Mouse (Mus musculus) layer of hippocampus, postnatal 14 days (tissue): ENCODE results near the gene Anks4b. TPM values are rescaled to one million over a fixed set of nuclear protein-coding genes. Genes with fewer than 3 reads are reported as not detected.

Experiments used
- DNase-seq, 2 experiments: peaks; one replicate each; pipeline ENCODE4 v3.0.0; 2021 to 2022; ENCODE audit warnings: low spot score in 2 of 2, mixed read lengths in 1 of 2
- long read RNA-seq, 2 experiments: library from polyadenylated mRNA; stranded (forward); transcript quantifications; one replicate each; pipeline ENCODE4 v2.0.0; 2021
- total RNA-seq, 2 experiments: library from RNA; stranded (reverse); gene quantifications; 2 replicates each; pipeline ENCODE4 v1.2.3; 2021

Gene Anks4b
- total RNA-seq = under 1 TPM; 0.65 to 0.79 TPM
- long read RNA-seq, experiment 1, partial matches to known transcripts = 0 of 1 reads
- long read RNA-seq, experiment 1, other reads (novel, unspliced or antisense) = 1 of 1 reads
- long read RNA-seq, experiment 2 = 0 reads

DNA sequence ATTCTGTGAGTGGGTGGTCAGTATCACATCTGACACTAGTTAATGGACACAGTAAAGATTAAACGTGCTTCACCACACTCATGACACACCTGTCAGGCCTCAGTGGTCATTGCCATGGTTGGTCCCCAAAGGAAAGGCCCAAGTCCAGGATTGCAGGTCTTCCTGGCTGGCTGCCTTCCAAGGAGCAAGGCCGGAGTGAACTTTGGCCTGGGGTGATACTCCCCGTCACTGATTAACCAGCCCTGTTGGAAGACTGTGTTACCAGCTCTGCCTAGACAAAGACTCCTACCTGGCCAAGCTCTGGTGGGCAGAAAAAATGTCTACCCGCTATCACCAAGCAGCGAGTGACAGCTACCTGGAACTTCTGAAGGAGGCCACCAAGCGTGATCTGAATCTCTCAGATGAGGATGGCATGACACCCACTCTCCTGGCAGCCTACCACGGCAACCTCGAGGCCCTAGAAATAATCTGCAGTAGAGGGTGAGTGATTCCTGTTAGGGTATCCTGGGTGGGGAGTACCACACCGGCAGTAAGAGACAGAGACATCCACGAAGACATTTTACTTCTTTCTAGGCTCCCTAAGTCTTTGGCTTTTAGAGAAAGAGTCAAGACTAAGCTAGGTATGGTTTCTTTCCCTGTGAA is at the start of gene Anks4b:
Gene Anks4b (plus strand): TSS at position 256 of the 642 bp plus-strand sequence.
- DNase-seq = no peak

DNA sequence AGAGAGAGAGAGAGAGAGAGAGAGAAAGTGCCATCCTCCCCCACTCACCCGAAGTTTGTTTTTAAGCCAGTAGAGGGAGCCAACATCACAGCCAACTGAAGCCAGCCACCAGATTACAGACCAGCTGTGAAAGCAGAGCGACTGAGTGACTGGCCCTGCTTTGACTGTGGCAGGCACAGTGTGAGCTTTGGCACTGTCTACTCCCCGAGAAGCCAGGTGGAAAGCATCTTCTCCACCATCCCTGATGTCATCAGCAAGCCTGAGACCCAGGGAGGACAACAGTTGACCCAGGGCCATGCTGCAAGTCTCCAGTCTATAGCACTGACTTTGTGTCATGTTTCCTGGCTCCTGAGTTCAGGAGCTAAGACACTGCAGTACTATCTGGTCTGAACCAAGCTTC is 48.8 kb upstream of the Anks4b start:
- DNase-seq = peak; percentile 81 to 88

DNA sequence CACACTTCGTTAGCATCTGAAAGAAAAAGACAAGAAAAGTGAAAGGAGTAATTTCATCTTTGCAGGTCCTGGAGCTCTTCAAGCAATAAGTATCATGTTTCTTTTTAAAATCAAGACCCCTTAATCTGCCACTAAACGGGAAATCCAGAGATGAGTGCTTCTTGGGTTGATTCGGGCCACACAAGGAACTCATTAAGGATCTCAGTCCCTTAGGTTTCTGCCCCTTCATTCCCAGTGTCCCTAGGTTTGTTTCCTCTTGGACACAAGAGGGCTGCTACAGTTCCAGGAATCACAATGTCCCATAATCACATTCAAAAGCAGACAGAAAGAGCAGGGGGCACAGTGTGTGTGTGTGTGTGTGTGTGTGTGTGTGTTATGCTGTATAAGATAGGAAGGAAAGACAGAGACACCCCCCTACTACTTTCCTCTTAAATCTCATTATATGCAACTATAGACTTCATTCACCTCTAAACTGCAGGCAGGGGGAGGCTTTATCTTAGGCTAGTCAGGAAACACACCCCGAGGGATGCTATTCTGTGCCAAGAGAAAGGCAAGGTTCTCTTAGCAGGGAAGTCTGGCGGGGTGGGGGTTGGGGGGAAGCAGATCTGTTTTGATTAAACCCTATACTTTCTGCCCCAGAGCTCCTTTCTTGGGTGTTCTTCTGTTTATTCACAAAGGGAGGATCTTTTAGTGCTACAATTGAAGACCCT is 46.5 kb upstream of the Anks4b start:
- no peak for DNase-seq

DNA sequence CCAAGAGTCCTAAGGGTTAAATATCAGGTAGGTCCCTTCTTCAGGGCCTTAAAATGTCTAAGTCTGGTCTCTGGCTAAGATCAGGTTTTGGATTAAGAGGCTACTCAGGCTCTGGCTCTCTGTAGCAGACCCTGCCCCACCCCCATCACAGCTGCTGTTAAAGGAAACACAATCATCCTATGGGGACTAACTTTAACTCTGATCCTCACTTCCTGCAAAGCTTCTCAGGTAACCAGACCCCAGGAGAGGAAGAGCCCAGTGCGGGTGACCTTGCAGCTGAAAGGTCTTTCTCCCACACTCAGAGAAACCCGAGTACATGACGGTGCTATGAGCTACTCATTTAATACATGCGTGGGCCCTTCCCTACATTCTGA is 46.0 kb upstream of the Anks4b start:
- DNase-seq = no peak

DNA sequence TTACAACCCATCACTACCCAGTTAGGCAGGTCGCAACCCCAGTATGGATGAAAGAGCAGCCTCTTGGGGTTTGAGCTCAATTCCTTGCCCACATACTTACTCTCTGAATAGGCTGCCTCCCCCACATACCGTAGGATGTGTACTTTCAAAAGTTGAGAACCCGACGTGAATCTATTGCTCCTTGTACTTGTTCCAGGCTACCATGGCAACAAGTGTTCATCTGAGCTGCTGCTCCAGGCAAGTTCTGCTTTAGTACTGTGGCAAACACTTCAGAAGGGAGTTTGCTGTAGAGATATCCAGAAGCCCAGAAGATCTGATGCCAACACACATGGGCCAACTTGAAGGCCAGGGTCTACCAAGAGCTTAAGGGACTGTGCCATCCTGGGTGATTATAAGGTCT is 44.7 kb upstream of the Anks4b start:
- DNase-seq = peak in 1 of 2 experiments; percentile 50

DNA sequence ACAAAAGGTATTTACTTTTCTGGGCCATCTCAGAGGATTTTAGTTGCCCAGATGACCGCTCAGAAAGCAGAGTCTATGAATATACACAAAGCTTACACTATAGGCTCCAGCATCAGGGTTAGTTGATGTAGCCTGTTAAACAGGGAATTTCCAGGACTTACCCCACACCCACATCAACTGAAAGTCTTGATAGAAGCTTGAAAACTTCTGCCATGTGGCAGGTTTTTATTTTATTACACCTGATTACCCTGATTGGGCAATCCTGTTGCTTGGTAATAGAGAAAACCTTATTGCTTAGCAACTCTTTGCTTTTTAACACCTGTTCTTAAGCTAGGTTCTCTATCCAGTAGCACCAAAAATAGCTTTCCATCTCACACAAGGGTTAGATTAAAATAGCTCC is 30.9 kb upstream of the Anks4b start:
- no peak for DNase-seq

DNA sequence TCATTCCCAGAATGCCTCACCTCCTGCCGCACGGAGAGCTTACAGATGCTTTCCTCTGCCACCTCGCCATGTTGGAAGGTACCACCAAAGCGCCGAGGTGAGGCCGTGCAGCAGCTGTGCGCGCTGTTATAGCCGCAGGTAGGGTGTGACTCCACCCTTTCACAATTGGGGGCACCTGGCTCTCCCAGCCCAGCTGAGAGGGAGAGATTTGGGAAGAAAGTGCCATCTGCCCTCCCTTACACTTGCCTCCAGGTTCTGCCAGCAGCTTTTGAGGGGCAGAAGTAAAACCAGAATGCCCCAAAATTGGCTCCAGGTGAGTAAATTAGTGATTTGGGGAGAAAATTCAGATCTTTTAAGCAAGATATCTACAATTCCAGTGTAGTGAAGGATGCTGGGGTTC is 28.5 kb upstream of the Anks4b start, which contains the start of gene Zp2:
Gene Zp2 (minus strand): TSS at position 101 of the 400 bp plus-strand sequence.
- no peak for DNase-seq

DNA sequence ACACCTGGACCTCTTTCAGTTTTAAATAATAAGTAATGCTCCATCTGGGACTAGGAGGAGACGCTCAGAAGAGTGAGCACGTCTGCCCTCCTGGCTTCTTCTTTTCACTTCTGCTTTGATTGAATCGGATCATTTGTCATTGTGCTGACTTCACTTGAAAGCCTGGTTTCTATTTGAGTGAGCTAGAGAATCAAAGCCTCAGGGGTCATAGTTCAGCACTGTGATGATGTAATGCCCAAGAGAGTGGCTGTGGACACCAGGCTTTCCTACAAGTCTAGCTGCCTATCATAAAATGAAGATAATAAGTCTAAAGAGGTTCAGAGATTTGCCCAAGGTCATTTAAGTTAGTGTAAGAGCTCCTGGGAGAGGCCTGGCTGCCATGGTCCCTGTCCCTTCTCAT is 23.4 kb upstream of the Anks4b start:
- no peak for DNase-seq

DNA sequence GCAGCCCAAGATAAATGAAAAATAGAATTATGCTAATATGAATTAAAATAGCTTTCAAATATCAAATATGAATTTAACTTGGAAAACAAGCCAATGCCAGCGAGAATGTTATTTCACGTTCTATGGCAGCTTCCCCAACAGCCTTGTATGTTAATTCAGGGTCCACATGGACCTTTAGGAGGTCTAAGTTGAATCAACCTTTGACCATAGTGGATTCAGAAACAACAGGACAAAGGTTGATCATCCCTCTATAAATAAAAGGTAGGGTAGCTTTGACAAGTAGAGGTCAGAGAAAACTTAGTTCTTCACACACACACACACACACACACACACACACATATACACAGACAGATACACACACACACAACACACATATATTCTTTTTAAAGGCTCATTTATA is 22.8 kb upstream of the Anks4b start:
- DNase-seq = no peak

DNA sequence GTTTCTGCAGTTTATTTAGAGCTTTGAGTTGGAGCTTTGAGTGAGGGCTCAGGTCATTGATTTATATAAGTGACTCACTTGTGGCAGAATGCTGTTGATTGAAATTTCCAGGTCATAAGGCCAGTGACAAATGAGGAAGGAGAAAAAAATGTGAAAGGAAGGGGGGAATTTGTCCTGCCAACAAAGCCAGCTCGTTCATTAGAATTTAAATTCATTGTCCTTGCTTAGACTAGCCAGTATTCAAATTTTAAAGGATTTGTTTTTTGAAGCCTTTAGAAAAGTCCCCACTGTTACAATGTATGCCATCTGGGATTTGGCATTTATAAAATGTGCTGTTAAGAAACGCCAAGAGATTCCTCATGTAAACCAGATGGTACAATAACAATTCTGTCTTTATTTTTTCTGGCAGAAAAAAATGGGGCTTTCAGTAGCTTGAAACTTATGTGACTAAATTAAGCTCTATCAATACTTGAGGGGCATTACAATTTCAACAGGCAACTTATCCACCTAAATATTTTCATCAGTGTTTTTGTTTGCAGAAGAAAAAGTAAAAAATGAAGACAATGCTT is 16.7 kb upstream of the Anks4b start:
- peak in 1 of 2 experiments; percentile 75 for DNase-seq

DNA sequence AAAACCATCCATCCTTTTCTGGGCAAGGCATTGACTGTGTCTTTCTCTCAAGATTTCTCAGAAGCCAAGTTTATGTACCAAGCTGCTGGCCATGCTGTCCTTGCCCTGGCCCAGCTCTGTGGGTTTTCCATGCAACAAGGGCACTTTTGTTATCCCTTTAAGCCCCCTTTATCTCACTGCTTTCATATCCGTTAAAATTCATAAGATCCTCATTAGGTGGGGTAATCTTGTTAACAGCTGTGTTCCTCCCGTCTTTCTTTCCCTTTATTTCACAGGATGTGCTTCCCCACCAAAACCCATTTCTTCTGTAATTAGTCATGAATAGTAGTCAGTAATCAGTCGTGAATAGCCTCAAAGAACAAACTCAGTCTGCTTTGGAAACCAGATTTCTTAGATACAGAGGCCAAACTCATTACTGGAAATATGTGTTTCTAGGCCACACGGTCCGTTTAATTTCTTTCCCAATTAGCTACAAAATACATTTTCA is 16.0 kb upstream of the Anks4b start:
- no peak for DNase-seq

DNA sequence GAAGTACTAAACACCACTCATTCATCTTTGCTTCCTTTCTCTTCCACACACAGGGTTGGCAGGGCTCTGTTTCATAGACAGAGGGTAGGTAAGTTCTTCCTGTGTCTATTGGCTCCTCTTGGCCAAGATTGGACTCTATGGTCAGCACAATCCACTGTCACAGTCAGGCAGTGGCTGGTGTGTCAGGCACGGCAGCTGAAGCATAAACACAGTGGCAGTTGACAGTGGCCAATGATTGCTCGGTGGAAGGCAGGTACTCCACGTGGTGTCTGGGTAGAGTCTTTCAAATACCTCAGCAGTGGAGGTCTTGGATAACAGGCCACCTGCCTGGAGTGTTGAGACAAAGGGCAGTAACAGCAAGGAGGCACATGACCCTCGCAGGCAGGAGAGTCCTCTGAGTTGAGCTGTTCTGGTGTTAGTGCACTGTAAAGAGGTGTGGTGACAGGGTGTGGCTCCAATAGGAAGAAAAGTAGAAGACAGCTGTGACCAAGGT is 15.5 kb upstream of the Anks4b start:
- no peak for DNase-seq

DNA sequence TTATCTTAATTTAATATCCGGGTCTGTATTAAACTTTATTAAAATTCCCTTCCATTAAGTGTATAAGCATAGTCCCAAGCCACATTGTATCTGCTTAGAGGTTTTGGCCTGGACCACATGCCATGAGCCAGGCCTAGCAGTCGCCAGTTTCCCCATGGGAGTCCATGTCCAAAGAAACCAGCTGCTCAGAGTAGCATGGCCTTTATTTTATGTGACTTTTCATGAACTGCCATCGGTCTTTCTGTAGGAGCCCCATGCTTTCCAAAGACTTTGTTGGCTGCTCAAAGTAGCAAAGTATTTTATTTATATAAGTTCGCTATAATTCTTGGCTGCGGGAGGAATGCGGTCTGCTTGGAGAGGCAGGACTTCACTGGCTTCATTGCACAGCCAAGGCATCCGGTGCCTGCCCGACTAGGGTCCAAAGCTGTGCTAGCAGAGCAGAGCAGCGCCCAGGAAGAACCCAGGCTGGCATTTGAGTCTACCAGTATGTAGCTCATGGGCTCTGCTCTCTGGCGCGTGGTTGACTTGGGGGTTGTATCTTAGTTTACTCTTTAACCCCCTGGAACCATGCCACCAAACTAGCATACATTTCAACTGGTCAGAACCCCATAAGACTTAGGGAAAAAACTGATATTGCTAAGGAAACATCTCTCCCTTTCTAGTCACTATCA is 9.9 kb upstream of the Anks4b start:
- no peak for DNase-seq

DNA sequence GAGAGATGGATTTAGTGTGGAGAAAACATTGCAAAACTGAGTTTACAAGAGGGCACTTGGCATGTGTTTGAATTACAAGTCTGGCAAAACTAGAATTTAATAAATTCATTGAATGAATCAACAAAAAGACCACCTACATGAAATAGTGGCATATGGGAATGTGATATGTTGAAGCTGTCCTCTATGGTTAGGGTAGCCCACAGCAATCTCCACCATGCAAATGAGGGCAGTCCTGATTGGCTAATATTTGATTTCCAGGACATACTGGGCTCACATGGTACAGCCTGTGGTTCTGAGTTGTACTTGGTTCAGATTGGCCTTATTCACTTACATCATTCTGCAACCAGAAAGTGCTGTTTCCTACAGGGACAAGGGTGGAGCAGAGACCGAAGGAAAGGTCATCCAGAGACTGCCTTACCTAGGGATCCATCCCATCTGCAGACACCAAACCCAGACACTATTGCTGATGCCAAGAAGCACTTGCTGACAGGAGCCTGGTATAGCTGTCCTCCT is 1.4 kb upstream of the Anks4b start:
- no peak for DNase-seq

DNA sequence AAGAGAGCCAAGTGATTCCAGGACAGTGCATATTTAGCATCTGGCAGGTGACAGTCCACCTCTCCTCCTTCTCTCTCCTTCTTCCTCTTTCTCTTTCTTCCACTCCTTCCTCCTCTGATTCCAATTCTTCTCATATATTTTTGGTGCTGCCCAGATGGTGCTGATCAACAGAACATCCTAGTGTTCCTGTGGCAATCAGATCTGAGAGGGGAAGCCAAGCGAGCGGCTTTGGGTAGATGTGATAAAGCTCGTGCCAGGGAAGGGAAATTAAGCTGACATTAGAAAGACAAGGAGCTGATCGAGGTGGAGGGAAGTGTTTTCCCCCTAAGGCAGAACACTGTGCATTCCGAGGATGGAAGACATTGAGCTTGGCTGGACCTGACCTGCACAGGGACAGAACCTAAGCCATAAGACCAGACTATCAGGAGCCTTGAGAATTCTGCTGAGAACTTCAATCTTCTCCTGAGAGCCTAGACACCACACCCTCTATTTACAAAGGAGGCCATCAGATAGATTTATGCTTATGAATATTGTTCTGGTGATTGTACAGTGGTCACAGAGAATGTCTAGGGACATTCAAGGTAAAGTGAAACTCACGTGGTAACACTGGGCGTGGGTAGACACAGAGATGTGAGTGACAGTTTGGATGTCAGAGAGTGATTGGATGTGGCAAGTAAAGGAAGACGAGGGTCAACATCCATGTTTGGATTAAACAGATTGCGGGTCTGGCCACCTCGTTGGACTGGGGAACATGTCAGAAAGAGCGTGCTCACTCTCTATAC is 1.3 kb downstream of the Anks4b start:
- no peak for DNase-seq

DNA sequence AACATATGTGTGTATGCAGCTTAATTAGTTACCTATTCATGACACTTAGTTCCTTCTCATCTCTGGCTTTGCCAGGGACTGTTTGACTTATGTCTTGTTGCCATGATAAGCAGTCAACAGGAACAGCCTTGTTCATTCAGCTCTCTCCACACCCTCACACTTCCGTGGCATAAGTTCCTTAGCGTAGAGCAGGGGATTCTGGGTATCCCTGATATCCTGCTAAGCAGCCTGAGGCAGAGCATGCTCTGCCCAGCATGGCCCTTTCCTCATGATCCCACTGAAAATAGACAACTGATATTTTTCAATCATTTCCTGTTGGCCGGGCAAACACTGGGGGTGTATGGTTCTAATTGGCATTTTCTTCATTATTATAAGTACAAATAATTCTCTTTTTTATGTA is 4.0 kb downstream of the Anks4b start:
- DNase-seq = no peak

DNA sequence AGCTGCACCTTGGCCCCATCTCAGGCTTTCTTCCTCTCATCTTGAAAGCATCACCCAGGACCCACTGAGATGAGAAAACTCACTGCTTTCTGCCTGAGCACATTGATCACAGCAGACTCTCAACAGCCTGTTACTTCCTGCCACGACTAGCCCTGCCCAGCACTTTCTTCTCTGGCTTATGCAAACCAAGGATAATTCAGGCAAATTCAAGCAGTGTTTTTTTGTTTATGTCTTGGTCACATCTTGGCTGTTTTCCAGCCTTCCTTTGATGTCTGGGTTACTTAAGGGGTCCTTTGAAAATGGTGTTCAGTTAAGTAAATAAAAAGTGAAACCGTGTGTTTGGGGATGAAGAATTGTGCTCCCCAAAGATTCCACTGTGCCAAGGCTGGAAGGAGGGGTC is 5.3 kb downstream of the Anks4b start:
- no peak for DNase-seq

DNA sequence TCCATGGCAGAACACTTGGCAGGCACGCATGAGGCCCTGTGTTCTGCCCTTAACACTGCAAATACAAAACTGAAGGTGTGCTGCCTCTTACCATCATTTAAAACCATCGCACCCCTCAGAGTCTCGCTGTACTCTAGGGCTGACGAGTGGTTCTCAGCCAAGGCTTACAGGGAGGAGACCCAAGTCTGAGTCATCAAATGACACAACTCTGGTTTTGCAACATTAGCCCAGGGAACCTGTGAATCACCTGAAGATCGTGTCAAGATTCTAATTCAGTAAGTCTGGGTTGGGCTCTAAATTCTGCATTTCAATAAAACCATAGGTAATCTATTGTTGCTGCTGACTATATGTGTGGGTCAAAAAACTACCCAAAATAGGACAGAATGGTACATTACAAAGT is 6.9 kb downstream of the Anks4b start:
- DNase-seq = no peak

DNA sequence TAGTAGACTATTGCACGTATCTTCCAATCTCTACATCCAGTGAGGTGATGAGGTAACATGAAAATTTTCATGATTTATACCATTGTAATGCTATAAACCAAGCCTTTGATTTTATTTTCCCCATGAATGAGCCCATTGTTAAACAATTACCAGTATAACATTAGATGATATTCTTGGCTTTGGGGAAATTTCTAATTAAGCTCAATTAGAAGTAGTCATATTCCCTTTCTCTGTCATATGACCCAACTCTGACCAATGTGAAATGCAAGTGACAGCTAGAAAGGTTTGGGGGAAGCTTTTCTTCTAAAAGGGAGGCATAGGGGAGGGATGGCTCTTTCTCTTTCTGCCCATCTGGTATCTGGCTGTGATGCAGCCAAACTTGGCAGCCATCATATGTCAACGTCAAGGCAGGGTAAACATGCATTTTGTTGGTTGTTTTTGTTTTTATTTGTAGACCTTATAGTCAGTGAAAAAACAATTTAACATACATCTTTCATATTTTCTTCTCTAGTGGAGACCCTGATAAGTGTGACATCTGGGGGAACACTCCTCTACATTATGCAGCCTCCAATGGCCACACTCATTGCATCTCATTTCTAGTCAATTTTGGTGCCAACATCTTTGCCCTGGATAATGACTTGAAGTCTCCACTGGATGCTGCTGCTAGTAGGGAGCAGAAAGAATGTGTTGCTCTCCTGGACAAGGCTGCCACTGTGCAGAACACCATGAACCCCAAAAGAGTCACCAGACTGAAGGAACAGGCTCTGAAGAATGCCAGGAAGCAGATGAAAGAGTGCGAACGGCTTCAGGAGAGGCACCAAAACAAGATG is 8.0 kb downstream of the Anks4b start:
- no peak for DNase-seq

DNA sequence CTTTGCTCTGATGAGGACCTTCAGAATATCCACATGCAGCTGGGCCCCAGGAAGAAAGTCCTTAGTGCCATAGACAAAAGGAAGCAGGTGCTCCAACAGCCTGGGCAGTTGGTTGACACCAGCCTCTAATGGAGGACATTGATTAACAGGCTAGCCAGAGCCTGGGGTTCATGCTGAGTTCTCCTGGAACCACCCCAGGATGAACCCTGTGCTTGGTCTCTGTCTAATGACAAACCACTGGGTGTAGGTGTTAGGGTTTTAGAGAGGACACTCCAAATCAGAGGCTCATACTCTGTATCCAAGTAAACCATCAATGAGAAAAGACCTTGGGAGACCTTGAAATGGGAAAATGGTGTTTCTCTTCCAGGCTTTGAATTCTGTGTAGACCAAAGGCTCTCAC is 9.2 kb downstream of the Anks4b start:
- DNase-seq = no peak
